Mouse (Mus musculus) urinary bladder, adult 18-20 months (tissue): ENCODE measurements around the gene Vtn.

Experiments used
- DNase-seq, 2 experiments: peaks; one replicate each; pipeline ENCODE4 v3.0.0; 2022; ENCODE audit warnings: low spot score in 2 of 2, mixed read lengths in 2 of 2

The Vtn gene

DNA sequence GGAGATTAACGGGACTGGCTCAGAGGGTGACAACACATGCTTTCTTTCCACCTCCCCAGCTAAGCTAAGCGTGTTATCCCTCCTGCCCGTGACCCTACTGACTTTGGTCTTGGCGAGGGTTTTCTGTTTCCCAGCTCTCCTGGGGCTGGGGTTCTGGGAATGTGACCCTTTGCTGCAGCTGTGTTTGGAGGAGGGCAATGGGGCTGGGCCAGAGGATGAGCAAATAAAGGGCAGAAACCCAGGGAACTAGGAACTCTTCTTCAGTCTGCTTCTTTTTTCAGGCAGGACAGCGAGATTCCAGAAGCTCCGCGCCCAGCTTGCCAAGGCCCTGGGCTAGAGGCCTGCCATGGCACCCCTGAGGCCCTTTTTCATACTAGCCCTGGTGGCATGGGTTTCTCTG lies at the start of gene Vtn:
Vtn (plus strand) TSS at position 88 of the 400 bp plus-strand sequence.
- no peak for DNase-seq

DNA sequence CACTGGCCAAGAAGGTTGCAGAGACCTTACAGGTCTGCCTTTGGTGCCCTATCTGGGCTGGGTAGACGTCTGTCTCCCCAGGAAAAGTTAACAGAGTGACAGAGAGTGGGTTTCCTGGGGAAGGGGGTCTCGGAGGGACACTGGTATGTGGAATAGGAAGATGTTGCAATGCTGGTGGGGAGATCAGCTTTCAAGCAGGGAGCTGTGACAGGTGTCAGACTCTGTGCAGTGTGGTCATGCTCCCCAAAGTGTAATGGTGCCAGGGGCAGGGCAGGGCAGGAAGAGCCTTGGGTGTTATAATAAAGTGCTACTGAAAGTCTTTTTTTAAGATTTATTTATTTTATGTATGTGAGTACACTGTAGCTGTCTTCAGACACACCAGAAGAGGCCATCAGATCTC lies 48.6 kb upstream of the Vtn start:
- DNase-seq: no peak

DNA sequence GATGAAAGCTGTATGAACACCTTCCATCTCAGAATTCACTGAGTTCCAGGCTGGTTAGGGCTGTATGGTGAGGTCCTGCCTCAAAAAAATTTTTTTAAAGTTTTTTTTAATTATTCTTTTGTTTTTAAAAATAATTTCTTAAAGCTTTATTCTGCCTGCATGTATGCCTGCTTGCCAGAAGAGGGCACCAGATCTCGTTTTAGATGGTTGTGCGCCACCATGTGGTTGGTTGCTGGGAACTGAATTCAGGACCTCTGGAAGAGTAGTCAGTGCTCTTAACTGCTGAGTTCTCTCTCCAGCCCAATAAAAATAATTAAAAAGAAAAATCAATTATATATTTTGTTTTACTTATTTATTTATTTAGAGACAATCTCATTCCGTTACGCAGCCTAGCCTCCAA lies 45.2 kb upstream of the Vtn start:
- peak; percentile 28 to 43 for DNase-seq

DNA sequence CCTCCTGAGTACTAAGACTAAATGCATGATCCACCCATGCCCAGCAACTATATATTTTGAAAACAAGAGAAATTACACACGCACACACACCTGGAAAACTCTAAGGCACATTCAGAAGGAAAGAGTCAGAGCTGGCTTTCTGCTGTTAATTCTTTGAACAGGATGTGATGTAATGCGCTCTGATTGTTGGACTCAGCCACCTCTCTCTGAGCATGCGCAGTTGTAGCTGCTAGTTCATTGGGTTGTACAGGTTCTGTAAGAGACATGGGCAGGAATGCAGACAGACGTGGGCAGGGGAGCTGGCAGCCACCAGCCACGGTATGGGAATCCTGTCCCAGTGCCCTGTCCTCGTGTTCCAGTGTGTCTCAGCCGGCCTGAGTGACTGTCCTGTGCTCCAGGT lies 44.6 kb upstream of the Vtn start:
- no peak for DNase-seq

DNA sequence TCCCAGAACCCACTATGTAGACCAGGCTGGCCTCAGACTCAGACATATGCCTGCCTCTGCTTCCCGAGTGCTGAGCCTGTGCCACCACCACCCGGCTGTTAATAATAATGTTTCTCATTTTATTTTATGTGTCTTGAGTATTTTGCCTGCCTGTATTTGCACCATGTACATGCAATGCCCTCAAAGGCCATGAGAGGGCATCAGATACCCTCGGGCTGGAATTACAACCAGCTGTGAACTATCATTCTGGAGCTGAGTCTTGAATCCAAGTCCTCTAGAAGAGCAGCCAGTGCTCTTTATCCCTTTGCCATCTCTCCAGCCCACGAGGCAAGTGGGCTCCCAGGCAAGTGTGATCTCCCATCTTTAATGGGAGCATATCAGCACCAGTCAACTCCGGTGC lies 43.6 kb upstream of the Vtn start:
- DNase-seq: peak in 1 of 2 experiments; percentile 42

DNA sequence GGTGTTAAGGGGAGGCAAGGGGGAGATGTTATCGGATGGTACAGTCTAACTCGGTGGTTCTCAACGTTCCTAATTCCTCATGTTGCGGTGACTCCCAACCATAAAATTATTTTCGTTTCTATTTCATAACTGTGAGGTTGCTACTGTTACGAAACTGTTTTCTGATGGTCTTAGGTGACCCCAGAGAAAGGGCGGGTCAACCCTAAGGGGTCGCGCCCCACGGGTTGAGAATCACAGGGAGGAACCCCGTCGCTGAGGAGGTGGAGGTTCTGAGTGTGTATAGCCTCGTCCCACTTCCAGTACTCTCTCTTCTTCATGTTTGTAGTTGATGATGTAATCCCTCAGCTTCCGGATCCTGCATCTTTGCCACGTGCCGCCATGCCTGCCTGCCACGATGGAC lies 40.2 kb upstream of the Vtn start:
- no peak for DNase-seq

DNA sequence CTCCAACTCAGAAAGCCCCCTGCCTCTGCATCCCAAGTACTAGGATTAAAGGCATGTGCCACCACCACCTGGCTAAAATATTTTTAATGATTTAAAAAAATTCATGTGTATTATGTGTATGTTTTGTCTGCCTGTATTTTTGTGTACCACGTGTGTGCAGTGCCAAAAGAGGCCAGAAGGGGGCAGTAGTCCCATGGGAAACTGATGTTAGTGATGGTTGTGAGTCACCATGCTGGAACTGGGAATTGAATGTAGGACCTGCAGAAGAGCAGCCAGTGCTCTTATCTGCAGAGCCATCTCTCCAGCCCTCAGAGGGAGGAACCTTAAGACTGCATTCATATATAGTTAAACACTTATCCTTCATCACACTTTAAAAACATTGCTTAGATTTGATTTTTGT lies 37.0 kb upstream of the Vtn start:
- no peak for DNase-seq

DNA sequence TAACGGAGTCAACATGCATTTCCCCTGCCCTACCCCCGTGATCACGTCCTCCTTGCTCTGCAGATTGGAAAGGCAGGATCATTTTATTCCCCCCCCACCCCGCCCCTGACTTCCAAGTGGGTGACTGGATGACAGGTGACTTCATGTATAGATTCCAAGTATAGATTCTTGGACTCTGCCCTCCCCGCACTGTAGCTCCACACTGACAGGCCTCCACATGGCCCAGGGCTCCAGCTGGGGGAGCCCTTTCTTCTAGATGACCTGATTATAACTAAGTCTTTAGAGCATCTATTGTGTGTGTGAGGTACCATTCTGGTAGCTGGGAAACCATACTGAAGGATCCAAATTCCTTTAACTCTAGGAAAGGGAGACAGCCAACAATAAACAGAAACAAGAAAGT lies 36.2 kb upstream of the Vtn start:
- DNase-seq: no peak

DNA sequence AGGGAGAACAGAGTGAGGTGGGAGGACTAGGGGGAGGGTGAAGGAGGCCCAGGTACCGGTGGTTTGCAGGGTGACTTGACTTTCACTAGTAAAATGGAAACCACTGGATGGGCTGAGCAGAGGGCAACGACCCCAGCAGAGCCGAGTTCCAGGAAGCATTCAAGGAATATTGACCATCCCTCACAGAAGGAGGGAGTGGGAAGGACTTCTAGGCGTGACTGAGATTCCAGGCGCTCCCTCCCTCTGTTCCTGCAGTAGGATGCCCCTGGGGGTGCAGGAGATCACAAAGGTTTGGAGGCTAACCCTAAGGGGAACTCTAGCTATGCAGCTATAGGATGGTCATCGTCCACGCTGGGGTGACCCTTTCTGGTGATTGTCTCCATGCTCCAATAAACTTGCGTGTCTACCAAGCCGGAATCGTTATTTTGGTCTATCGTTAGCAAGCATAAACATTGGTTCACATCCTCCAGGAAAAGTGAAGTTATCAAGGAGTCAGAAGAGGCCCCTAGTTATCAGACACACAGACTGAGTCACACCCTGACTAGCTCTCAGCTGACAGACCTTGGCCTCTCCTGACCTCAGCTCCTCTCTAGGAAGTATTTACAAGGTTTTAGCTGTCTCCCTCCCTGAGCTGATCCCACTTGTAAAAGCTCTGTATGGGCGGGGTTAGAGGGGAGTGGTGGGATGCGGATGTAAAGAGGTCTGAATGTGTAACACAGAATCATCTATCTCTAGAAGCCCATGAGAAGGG lies 35.4 kb upstream of the Vtn start:
- DNase-seq: no peak

DNA sequence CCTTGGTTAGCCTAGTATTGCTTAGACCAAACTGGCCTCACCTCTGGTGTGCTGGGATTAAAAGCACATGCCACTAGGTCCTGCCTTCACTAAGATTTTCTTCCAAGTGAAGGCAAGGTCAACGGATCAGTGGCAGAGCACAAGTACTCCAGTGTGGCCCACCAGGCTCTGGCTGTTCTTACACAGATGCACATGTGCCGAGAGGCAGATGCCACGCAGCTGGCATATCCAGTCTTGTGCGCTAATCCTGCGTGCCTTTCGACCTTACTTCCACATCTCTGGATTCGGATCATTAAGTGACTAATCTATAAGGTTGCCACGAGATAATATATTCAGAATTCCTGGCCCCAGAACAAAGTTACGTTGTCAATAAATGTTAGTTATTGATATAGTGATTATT lies 33.8 kb upstream of the Vtn start:
- no peak for DNase-seq

DNA sequence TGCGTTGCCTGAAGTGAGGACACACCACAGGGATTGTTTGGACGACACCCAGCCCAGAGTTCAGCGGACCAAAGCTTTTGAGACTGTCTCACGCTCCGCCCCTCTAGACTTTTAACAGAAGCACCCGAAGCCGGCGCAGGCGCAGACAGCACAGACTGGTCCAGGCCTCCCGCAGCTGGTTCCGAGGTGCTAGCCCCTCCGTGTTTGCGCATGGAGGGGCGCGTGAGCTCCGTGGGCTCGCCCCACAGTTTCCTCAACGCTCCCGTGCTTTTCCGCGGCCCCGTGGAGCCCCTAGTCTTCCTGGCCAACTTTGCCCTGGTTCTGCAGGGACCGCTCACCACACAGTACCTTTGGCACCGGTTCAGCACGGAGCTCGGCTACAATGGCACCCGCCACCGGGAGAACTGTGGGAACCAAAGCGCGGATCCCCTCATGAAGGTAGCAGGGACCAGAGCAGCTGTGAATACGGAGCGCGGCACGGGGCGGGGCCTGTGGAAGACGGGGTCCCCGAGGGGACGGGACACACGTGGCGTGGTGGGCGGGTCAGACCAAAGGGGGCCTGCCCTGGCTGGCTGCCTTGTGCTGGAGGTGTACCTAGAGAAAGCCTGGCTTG lies 33.2 kb upstream of the Vtn start, which contains the start of gene Slc46a1:
Slc46a1 (plus strand) TSS at position 130 of the 613 bp plus-strand sequence.
- peak; percentile 71 to 74 for DNase-seq

DNA sequence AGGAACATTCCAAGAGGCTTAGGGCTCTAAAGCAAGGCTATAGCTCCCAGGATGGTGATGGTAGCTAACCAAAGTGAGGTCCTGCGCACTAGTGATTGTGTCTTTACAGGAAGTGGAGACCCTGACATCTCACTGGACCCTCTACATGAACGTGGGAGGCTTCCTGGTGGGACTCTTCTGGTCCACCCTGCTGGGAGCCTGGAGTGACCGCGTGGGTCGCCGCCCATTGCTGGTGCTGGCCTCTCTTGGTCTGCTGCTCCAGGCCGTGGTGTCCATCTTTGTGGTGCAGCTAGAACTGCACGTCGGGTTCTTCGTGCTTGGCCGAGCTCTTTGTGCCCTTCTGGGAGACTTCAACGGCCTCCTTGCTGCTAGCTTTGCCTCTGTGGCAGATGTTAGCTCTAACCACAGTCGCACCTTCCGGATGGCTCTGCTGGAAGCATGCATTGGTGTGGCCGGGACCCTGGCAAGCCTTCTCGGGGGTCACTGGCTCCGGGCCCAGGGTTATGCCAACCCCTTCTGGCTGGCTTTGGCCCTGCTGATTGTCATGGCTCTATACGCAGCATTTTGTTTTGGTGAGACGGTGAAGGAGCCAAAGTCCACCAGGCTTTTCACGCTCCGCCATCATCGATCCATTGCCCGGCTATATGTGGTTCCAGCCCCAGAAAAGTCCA lies 32.5 kb upstream of the Vtn start:
- DNase-seq: no peak

DNA sequence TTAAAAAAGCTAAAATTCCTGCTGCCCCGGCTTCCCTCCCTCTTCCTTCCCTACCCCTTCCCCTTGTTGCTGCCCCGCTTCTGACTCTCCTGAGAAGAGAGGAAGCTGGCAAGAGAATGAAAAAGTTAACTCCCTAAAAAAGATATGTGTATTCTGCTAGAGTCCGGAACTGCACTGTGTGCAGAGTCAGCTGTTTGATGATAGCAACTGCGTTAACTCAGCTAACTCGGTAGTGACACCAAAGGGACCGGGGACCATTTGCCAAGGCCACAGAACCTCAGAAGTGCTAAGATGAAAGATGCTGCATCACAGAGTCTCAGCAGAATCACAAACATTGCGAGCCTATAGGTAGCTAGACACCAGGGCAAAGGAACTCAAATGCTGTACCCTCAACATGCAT lies 31.4 kb upstream of the Vtn start:
- no peak for DNase-seq

DNA sequence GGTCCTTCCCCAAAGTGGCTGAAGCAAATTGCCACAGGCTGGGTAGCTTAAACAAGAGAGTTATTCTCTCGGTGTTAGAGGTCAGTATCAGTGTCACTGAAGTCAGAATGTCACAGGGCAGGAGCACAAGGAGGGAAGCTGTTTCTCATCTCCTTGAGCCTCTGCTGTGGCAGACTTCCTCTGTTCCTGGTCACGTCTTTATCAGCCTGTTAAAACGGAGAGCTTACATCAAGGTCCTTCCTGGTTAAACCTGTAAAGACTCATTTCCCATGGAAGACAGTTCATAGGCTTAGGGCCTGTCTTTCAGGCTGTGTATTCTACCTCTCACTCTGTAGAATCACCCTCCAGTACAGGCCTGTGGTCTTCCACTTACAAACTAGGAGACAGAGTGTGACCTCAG lies 31.0 kb upstream of the Vtn start:
- DNase-seq: no peak

DNA sequence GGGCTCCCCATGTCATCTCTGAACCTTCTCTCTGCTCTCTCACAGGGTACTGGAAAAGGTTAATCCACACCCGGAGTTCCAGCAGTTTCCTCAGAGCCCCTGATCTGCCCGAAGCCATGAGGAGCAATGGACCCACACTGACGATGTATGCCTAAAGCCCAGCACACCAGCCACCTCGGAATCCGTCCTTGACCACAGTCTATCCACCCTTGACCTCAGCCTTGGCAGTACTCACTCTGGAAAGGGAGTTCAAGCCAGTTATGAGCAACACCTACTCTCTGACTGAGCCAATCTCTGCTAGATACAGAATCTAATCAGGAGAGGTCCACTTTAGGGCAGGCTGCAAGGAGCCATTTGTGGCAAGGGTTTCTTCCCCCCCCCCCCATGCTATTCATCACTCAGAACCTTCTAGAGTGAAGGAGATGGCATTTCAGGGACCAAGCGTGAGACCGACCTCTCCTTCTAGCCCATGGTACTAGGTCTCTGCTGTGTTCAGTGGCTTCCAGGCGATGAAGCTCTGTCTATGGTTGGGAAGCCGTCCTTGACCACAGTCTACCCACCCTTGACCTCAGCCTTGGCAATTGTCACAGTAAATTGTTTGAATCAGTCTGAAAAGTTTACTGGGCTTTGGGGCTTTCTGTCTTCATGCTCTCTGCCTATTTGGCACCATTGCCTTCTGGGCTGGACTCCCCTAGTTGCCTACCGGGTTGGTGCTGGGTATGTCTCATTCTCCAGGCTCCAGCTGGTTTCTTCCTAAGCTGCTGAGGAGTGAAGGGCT lies 27.4 kb upstream of the Vtn start:
- DNase-seq: no peak

DNA sequence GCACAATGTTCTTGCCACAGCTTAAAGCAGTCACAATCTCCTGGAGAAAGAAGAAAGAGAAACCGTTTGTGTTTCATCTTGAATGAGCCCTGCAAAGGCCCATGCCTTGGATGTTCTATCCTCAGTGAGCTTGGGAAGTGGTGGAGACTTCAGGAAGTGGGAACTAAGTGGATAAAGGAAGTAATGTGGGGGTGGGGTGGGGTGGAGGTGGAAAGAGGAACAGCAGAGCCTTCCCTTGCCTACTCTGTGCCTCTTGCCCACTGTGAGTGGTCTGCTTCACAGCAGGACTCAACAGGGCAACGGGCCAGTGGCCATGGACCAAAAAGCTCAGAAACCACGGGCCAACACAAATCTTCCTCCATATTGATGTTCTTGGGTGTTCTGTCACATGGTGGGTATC lies 23.6 kb upstream of the Vtn start:
- no peak for DNase-seq

DNA sequence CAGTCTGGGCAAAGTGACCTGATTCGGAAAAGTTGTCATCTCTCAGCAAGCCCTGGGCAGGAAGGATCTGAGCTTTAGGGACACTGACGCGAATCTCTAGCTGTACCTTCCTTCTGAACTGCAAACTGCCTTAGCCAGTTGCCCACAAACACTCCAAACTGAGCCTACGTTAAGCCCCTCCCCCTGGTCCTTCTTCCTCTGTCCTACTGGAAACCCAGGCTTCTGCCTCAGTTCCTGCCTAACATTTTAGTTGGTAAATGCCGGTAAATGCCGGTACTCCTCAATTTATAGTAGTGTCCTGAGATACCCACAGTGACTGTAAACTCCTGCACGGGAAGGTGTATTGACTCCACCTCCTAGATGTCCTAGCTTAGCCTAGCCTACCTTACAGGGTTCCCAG lies 15.3 kb upstream of the Vtn start:
- no peak for DNase-seq

DNA sequence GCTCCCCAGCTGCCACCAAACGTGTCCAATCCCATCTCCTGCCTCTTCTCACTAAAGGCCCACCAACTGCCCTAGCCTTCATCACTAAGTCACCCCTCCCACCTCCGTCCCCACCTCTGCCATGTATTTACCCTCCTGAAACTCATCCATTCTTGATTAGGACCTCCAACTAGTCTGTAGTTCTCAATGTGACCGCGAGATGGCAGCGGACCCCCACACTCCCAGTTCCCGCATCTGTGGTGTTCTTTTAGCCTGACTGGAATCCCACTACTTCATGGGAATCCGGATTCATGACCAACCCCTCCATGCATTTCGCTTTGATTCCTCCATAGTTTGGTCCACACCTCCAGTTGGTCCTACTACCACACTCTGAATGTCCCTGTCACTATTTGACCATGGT lies 10.7 kb upstream of the Vtn start:
- DNase-seq: peak in 1 of 2 experiments; percentile 50

DNA sequence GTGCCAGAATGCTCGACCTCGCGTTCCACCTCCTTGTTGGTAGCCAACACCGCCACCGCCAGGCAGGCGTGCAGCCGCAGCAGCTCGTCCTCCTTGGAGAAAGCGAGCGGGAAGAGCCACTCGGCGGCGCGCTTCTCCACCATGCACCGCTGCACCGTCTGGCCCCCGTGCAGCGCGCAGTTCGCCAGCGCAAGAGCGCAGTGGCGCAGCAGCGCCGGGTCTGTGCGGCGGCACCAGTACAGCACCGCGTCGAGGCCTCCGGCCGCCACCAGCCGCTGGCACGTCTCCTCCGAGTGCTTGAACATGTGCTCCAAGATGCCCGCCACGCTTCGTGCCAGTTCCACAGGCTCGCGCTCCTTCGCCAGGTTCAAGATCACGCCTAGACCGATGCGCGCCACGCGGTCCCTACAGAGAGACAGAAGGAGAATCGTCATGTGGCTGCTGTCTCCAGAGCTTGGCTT lies 8.1 kb upstream of the Vtn start:
- peak in 1 of 2 experiments; percentile 11 for DNase-seq

DNA sequence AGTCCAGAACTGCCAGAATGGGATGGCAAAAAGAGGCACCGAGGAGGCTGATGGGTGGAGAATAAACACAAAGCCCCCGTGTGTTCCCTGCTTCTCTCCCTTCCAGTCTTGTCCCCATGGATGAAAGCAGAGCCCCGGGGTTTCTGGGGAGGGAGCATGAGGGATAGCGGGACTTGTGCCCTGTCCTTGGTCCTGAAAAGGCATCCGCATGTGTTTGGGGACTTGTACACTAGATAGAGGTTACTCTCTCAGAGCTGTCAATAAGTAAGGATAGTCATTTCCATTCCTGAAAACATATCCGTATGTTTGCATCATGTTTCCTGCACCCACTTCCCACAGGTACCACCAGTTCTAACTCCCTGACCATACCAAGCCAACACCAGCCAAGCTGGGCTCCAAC lies 3.0 kb upstream of the Vtn start:
- DNase-seq: no peak

DNA sequence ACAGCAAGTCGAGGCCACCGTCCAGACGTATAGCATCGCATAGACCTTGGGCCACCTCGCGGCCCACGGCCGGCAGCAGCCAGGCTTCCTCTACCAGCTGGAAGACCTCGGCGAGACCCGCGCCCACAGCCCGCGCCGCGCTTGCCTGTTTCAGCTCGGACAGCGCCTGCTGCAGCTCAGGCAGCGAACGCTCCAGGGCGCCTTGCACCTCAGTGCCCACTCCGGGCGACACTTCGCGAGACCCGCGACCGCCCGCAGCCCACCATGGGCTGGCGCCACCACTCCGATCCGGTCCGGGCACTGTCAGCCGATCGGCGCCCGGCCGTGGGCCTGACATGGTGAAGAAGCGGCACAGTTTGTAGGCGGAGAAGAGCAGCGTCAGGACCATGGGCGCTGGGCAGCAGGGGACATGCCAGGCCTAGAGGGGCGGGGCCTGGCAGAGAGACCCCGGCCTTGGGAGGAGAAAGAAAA lies 1.8 kb upstream of the Vtn start:
- DNase-seq: peak in 1 of 2 experiments; percentile 28
